ENCODE assay signal across 28 mouse cellular contexts in the genomic region with DNA sequence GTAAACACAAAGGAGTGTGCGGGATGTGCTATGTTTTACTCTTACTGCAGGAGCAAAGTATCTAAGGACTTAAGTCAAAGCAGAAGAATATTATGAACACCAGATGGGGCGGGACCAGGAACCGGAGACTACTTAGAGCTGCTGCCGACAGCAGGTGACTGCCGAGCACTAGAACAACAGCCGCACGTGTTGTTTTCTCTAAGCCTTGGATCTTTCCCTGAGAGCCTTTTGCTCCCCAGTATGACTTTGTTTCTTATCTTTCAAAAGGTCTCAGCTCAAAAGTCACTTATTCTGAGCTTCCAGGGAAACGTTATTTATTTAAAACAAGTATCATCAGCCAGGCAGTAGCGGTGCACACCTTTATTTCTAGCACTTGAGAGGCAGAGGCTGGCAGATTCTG.
"Had no signal": no experiment of that assay in that cellular context is flagged by ENCODE, and none has a peak within 500 bp of the region (broad histone marks: within the 10 kb centered on the region; RNA-seq: fewer than 3 reads in every experiment).

No protein-coding gene starts in this region.

- H3K27ac ChIP-seq: embryonic facial prominence, embryonic 10.5 days; embryonic facial prominence, embryonic 12.5 days; embryonic facial prominence, embryonic 13.5 days; embryonic facial prominence, embryonic 15.5 days; forebrain, embryonic 10.5 days; forebrain, embryonic 12.5 days; forebrain, embryonic 13.5 days; forebrain, embryonic 15.5 days; gastrocnemius, adult 2 months; heart, adult 2 months had no signal

- H3K9me3 ChIP-seq: embryonic facial prominence, embryonic 10.5 days; embryonic facial prominence, embryonic 12.5 days; embryonic facial prominence, embryonic 13.5 days; embryonic facial prominence, embryonic 15.5 days; forebrain, embryonic 10.5 days; forebrain, embryonic 12.5 days; forebrain, embryonic 13.5 days; forebrain, embryonic 15.5 days had no signal

- ATAC-seq: forebrain, embryonic 13.5 days; forebrain, embryonic 14.5 days; forebrain, embryonic 15.5 days; forebrain, embryonic 16.5 days; forebrain, postnatal 0 days had no signal

- H3K4me2 ChIP-seq: embryonic facial prominence, embryonic 12.5 days; embryonic facial prominence, embryonic 13.5 days; embryonic facial prominence, embryonic 15.5 days; forebrain, embryonic 12.5 days; forebrain, embryonic 13.5 days; forebrain, embryonic 15.5 days had no signal

- H3K4me3 ChIP-seq: embryonic facial prominence, embryonic 10.5 days; embryonic facial prominence, embryonic 12.5 days; embryonic facial prominence, embryonic 13.5 days; embryonic facial prominence, embryonic 15.5 days; erythroblast, embryonic 14.5 days; forebrain, embryonic 10.5 days; forebrain, embryonic 12.5 days; forebrain, embryonic 13.5 days; forebrain, embryonic 15.5 days; gastrocnemius, adult 2 months; heart, adult 2 months had no signal

- H3K4me1 ChIP-seq: embryonic facial prominence, embryonic 10.5 days; embryonic facial prominence, embryonic 12.5 days; embryonic facial prominence, embryonic 13.5 days; embryonic facial prominence, embryonic 15.5 days; forebrain, embryonic 10.5 days; forebrain, embryonic 12.5 days; forebrain, embryonic 13.5 days; forebrain, embryonic 15.5 days had no signal

- H3K9ac ChIP-seq: embryonic facial prominence, embryonic 12.5 days; embryonic facial prominence, embryonic 13.5 days; embryonic facial prominence, embryonic 15.5 days; forebrain, embryonic 12.5 days; forebrain, embryonic 13.5 days; forebrain, embryonic 15.5 days; forebrain, postnatal 0 days had no signal

- H3K27me3 ChIP-seq: embryonic facial prominence, embryonic 12.5 days; embryonic facial prominence, embryonic 13.5 days; embryonic facial prominence, embryonic 15.5 days; forebrain, embryonic 12.5 days; forebrain, embryonic 13.5 days; forebrain, embryonic 15.5 days had no signal

- DNase-seq: cerebellum, adult 2 months; cerebellum, adult 8-10 months; cerebellum, adult 9-10 months; cerebellum, adult 9-11 months; cerebellum, postnatal 10 days; cerebellum, postnatal 14 days; cerebellum, postnatal 25 days; cerebellum, postnatal 36 days; embryo, embryonic 11 days; forebrain, postnatal 0 days; gastrocnemius, adult 2 months; gastrocnemius, postnatal 10 days; gastrocnemius, postnatal 14 days; gastrocnemius, postnatal 25 days; gastrocnemius, postnatal 36 days; heart, adult 11 months had no signal
